Mouse (Mus musculus) heart, postnatal 0 days (tissue): Measurements from ENCODE around the gene Bcap31.

Experiments
- CTCF ChIP-seq: IDR thresholded peaks from 2 replicates; pipeline ENCODE4 v1.5.1; 2016; ENCODE audit warnings: antibody characterized with exemption, control low read depth, low read depth
- EP300 ChIP-seq: IDR thresholded peaks from 2 replicates; pipeline ENCODE4 v1.6.1; 2016; ENCODE audit warnings: antibody characterized with exemption, low read depth

DNA sequence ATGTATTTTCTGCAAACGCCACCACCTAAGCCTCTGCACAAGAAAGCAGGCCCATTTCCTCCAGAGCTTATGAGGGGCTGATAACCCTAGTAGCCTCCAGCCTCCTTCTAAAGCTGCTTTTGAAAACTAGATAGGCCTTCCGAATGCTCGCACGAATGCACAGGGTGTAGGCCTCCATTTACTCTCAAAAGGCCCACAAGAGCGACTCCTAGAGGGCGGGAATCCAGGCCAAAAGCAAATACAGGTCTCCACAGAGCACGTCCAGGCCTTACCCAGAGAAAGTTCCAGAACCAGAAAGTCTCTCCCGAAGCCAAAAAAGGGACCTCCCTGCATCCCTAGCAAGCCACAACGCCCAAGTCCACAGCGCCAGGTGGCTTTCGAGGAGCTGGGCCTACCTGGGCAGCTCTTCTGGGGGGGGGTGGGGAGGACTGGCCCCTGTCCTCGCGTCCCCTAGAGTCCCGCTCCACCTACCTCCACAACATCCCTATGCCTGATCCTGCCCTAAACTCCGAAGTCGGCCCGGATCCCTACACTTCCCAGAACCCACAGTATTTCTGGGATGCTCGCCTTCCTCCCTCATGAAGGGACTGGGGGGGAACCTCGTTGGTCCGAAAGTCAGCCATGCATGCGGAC lies 383 bp downstream of the Bcap31 start:
- TF ChIP-seq CTCF, result no peak
- TF ChIP-seq EP300, result no peak
